Mouse (Mus musculus): ENCODE measurements around the gene Olfr10.

- TF ChIP-seq CTCF (IDR thresholded peaks at IDR 0.05; ENCODE audit: borderline replicate concordance, insufficient read depth, low read depth, low read length) (no peak), POLR2A (IDR thresholded peaks at IDR 0.05; ENCODE audit: borderline replicate concordance, insufficient read depth, low read length) (no peak)
These were observed 17.3 kb upstream of the Olfr10 start for GRCm38 (mm10) chr11:49287251-49287650.
